Mouse (Mus musculus) midbrain, embryonic 10.5 days (tissue): ENCODE results near the gene Iqgap3. TPM values are rescaled to one million over a fixed set of nuclear protein-coding genes. Genes with fewer than 3 reads are reported as not detected.

Experiments used
- DNase-seq: peaks from one replicate; pipeline ENCODE4 v3.0.0-alpha.2; 2017; ENCODE audit warnings: low spot score
- H3K27ac ChIP-seq: fragments of 300-500 bp; sonication (generic); replicated peaks from 2 replicates; pipeline ENCODE4 v1.5.1; 2016; ENCODE audit warnings: mild to moderate bottlenecking
- H3K27me3 ChIP-seq: fragments of 300-500 bp; sonication (generic); 2 replicates; pipeline ENCODE4 v1.6.1; 2016; ENCODE audit warnings: low read depth, mild to moderate bottlenecking; ENCODE audit not compliant: poor library complexity, severe bottlenecking
- H3K36me3 ChIP-seq: fragments of 300-500 bp; sonication (generic); 2 replicates; pipeline ENCODE4 v1.6.1; 2016; ENCODE audit warnings: mild to moderate bottlenecking, moderate library complexity
- H3K4me1 ChIP-seq: fragments of 300-500 bp; sonication (generic); 2 replicates; pipeline ENCODE4 v1.6.1; 2016
- H3K4me3 ChIP-seq: fragments of 300-500 bp; sonication (generic); 2 replicates; pipeline ENCODE4 v1.5.1; 2016; ENCODE audit warnings: mild to moderate bottlenecking, moderate library complexity
- H3K9me3 ChIP-seq: fragments of 300-500 bp; sonication (generic); replicated peaks from 2 replicates; pipeline ENCODE4 v1.6.1; 2016; ENCODE audit warnings: mild to moderate bottlenecking
- WGBS: fragments of 180-500 bp; shearing (Covaris S2); methylation state at CpG from one replicate; pipeline ENCODE4 v1.1.7; 2016; 5-methylcytosine and 5-hydroxymethylcytosine counted together
- polyA plus RNA-seq: library from polyadenylated mRNA; unstranded; fragments of >200 nt; fragmentation: Nextera tagmentation; extraction: Ambion mirVana; gene quantifications from 2 replicates; pipeline ENCODE4 v1.2.1, GENCODE M21; 2016

Gene Iqgap3
- polyA plus RNA-seq, 1 experiment from 2014 or later = 24.6 TPM

GRCm38 (mm10) chr3:88142546-88142915 is 60.8 kb downstream of the Iqgap3 start:
- DNase-seq = no peak
- Histone ChIP-seq H3K4me3 (peak overlapping the region; percentile 87), H3K27ac (peak overlapping the region; percentile 92), H3K36me3 (no peaks in the 10 kb centered on the region), H3K4me1 (peaks cover 89% of the 10 kb centered on the region), H3K9me3 (no peaks in the 10 kb centered on the region), H3K27me3 (peaks cover 37% of the 10 kb centered on the region)
- under 1% methylated on average over 57 of the region's 57 CpGs for WGBS

- no peaks in the 10 kb centered on the region for H3K9me3 ChIP-seq
- peak overlapping the region; percentile 87 for H3K4me3 ChIP-seq
- H3K27me3 ChIP-seq = peaks cover 35% of the 10 kb centered on the region
- WGBS = 1% methylated on average over 33 of the region's 33 CpGs
- peaks cover 89% of the 10 kb centered on the region for H3K4me1 ChIP-seq
- H3K27ac ChIP-seq = peak overlapping the region; percentile 92
- no peaks in the 10 kb centered on the region for H3K36me3 ChIP-seq
- DNase-seq = peak; percentile 55
These were observed 61.4 kb downstream of the Iqgap3 start for GRCm38 (mm10) chr3:88142916-88143771.

GRCm38 (mm10) chr3:88143961-88144486 is 62.3 kb downstream of the Iqgap3 start:
- Histone ChIP-seq H3K36me3 (no peaks in the 10 kb centered on the region), H3K9me3 (no peaks in the 10 kb centered on the region), H3K27ac (peak overlapping the region; percentile 92), H3K27me3 (peaks cover 31% of the 10 kb centered on the region), H3K4me3 (peak overlapping the region; percentile 87), H3K4me1 (peaks cover 91% of the 10 kb centered on the region)
- 28% methylated on average over 5 of the region's 5 CpGs for WGBS
- no peak for DNase-seq

GRCm38 (mm10) chr3:88144648-88145410 is 63.1 kb downstream of the Iqgap3 start:
- no peaks in the 10 kb centered on the region for H3K36me3 ChIP-seq
- no peak for DNase-seq
- H3K27ac ChIP-seq = peak overlapping the region; percentile 92
- H3K4me1 ChIP-seq = peaks cover 91% of the 10 kb centered on the region
- WGBS = 73% methylated on average over 6 of the region's 6 CpGs
- no peaks in the 10 kb centered on the region for H3K9me3 ChIP-seq
- peak overlapping the region; percentile 87 for H3K4me3 ChIP-seq
- peaks cover 23% of the 10 kb centered on the region for H3K27me3 ChIP-seq

DNA sequence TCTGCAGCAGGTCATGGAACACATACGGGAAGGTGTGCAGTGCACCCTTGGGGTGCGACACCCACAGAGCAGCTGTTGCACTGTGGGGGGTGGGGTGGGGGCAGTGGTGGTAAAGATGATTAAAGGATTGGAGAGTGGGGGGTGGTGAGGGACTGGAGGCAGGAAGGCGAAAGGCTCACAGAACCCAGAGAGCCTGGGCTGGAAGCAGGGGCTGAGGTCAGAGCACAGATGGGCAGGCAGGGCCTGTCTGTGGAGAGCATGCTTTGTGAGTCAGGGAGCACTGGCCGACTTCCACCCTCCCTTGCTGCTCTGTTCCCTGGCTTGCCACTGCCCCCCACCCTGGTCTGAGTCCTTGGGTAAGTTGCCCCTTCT is 63.6 kb downstream of the Iqgap3 start:
- H3K27me3 ChIP-seq = peaks cover 17% of the 10 kb centered on the region
- no peak for DNase-seq
- H3K4me1 ChIP-seq = peaks cover 97% of the 10 kb centered on the region
- H3K27ac ChIP-seq = peak overlapping the region; percentile 92
- peak overlapping the region; percentile 87 for H3K4me3 ChIP-seq
- H3K9me3 ChIP-seq = no peaks in the 10 kb centered on the region
- 47% methylated on average over 4 of the region's 4 CpGs for WGBS
- H3K36me3 ChIP-seq = no peaks in the 10 kb centered on the region

DNA sequence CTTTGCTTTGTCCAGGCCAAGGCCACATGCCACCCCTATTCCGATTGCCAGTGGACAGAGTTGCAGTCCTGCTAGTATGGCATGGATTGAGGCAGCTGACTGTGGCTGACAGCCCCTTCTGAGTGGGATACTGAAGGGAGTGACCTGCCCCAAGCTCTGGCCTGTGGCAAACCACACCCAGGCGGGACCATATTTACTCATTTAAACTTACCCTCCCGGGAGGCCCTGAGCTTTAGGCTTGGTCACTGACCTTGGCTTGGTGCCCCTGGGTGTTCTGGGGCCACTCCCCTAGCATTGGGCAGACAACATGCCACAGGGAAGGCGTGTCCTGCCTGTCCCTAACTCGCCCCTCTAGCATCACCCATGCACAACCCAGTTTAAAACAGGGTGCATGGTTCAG is 64.2 kb downstream of the Iqgap3 start:
- Histone ChIP-seq H3K36me3 (no peaks in the 10 kb centered on the region), H3K4me1 (peaks cover 99% of the 10 kb centered on the region), H3K27ac (peak overlapping the region; percentile 92), H3K27me3 (peaks cover 12% of the 10 kb centered on the region), H3K4me3 (peak overlapping the region; percentile 87), H3K9me3 (no peaks in the 10 kb centered on the region)
- DNase-seq = no peak
- 68% methylated on average over 5 of the region's 5 CpGs for WGBS

- peak overlapping the region; percentile 87; the same call in 1 of the 2 replicates for H3K4me3 ChIP-seq
- no peaks in the 10 kb centered on the region for H3K9me3 ChIP-seq
- H3K36me3 ChIP-seq = no peaks in the 10 kb centered on the region
- DNase-seq = no peak
- peak overlapping the region; percentile 92 for H3K27ac ChIP-seq
- peaks cover 99% of the 10 kb centered on the region for H3K4me1 ChIP-seq
- peaks cover 6% of the 10 kb centered on the region for H3K27me3 ChIP-seq
- 43% methylated on average over 5 of the region's 5 CpGs for whole genome bisulfite sequencing
These were observed 64.8 kb downstream of the Iqgap3 start for GRCm38 (mm10) chr3:88146376-88147112.

DNA sequence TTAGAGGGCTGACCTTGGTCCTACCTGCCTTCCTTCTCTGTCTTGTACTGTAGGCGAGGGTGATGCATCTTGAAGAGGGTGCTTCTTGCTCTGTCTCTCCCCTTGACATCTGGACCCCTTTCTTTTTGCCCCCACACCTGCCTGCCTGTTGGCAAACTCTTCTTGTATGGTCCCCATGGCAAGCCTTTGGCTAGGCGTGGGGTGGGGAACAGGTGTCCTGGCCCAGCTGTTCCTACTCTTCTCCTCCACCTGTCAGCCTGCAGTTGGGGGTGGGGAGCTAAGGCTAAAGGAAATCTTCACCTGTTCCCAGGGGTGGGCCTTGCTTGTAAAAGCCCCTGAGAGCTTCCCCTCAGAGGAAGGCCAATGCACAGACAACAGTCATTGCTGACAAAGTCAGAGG is 65.7 kb downstream of the Iqgap3 start:
- 83% methylated on average over 2 of the region's 2 CpGs for WGBS
- no peaks in the 10 kb centered on the region for H3K9me3 ChIP-seq
- peak overlapping the region; percentile 92; the same call in 1 of the 2 replicates for H3K27ac ChIP-seq
- H3K36me3 ChIP-seq = no peaks in the 10 kb centered on the region
- peaks cover 100% of the 10 kb centered on the region for H3K4me1 ChIP-seq
- H3K27me3 ChIP-seq = no peaks in the 10 kb centered on the region
- DNase-seq = no peak
- no peak overlapping the region for H3K4me3 ChIP-seq

DNA sequence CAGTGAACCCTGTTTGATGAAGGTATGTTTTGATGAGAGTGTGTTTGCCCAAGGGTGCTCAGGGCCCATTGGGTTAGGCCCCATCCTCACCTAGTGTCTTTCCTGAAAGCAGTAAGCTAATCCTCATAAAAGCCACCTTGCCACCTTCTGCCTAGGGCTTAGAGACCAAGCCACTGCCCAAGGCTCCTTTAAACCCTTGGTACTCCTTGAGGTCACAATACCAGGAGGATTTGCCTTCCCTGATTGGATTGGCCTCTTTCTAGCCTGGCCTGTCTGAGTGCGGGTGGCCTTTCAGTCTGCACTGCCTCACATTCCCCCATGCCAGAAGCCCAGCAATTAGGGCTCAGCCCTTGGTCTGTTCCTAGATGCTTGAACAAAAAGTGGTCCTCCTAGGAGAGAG is 66.1 kb downstream of the Iqgap3 start:
- no peaks in the 10 kb centered on the region for H3K27me3 ChIP-seq
- no peak for DNase-seq
- H3K27ac ChIP-seq = peak overlapping the region; percentile 92; the same call in 1 of the 2 replicates
- H3K36me3 ChIP-seq = no peaks in the 10 kb centered on the region
- 77% methylated on average over 1 of the region's 1 CpGs for WGBS
- H3K4me3 ChIP-seq = no peak overlapping the region
- H3K9me3 ChIP-seq = no peaks in the 10 kb centered on the region
- H3K4me1 ChIP-seq = peaks cover 100% of the 10 kb centered on the region

GRCm38 (mm10) chr3:88148354-88148753 is 66.6 kb downstream of the Iqgap3 start:
- no peak for DNase-seq
- Histone ChIP-seq H3K4me3 (no peak overlapping the region), H3K27ac (no peak overlapping the region), H3K36me3 (no peaks in the 10 kb centered on the region), H3K9me3 (no peaks in the 10 kb centered on the region), H3K27me3 (no peaks in the 10 kb centered on the region), H3K4me1 (peaks cover 100% of the 10 kb centered on the region)
- 93% methylated on average over 5 of the region's 5 CpGs for WGBS

GRCm38 (mm10) chr3:88148776-88149509 is 67.2 kb downstream of the Iqgap3 start:
- Histone ChIP-seq H3K27me3 (no peaks in the 10 kb centered on the region), H3K36me3 (no peaks in the 10 kb centered on the region), H3K4me3 (no peak overlapping the region), H3K27ac (peak overlapping the region; percentile 77; the same call in 1 of the 2 replicates), H3K4me1 (peaks cover 94% of the 10 kb centered on the region), H3K9me3 (no peaks in the 10 kb centered on the region)
- 72% methylated on average over 4 of the region's 4 CpGs for WGBS
- no peak for DNase-seq
